Mouse (Mus musculus): Measurements from ENCODE around the gene Eif2b1. TPM values are rescaled to one million over a fixed set of nuclear protein-coding genes. Genes with fewer than 3 reads are reported as not detected.

The Eif2b1 gene
- 32.6 TPM for total RNA-seq (2023)

GRCm38 (mm10) chr5:124578633-124579317 lies at the start of gene Eif2b1, which contains the start of gene Gtf2h3:
Eif2b1 (minus strand) TSS chr5:124579131.
Gtf2h3 (plus strand) TSS chr5:124579140.

GRCm38 (mm10) chr5:124552558-124553307 lies 26.2 kb downstream of the Eif2b1 start, which contains the start of gene Ddx55:
Ddx55 (plus strand) TSS chr5:124552864.

GRCm38 (mm10) chr5:124540383-124540786 lies 38.5 kb downstream of the Eif2b1 start, which contains the start of gene Tmed2:
Tmed2 (plus strand) TSS chr5:124540695.

DNA sequence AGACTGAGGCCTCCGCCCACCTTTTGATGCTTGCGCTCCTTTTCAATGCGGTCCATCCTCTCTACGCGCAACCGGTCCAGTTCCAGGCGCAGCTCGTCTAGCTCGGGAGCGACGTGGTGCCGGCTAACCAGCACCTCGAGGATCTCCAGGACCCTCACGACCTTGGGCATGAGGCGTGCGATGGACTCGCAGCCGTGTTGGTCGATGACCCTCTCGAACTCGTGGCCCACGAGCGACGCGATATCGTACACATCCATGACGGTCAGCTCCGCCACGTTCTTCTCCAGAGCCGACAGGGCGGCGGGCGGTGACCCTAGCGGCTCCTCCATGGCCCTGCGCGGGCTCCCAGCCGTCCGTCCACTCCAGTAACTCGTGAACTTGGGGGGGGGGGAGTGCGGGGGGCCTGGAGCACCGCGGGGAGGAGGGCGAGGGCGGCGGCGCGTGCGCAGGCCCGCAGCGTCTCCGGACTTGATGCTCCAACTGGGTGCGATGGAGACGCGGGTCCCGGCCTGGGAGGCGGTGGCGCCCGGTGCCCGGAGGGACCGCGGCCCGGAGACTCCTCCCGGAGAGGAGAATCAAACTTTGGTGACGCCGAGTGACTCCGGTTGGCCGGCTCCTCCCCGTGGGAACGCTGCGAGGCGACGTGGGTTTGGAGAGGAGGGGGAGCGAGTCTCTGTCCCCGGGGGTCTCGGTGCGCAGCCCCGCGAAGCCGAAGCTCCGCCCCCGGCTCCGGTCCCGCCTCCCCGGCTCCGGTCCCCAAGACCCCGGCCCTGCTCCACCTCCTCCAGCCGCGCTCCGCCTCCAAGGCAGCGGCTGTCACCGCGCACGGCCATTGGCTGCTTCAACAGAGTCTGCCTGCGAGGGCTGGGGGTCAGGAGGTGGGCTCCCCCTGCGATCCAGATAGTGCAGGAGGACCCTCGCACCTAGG lies 48.0 kb downstream of the Eif2b1 start, which contains the start of gene Rilpl1:
TSS of gene Rilpl1 (minus strand) at position 737 of the 928 bp plus-strand sequence.

Other genes starting within 250 kb of the Eif2b1 start
- 60.5 TPM for gene Cdk2ap1, start 216.0 kb downstream of the Eif2b1 start, total RNA-seq (2023)
- 141 TPM for gene Sbno1, start 153.1 kb downstream of the Eif2b1 start, total RNA-seq (2023)
- gene Kmt5a, start 139.2 kb downstream of the Eif2b1 start, total RNA-seq (2023), result 42.9 TPM
- gene Rilpl2, start 100.8 kb downstream of the Eif2b1 start, total RNA-seq (2023), result 30.8 TPM
- gene Snrnp35, start 96.0 kb downstream of the Eif2b1 start, total RNA-seq (2023), result 15.2 TPM
- gene Rilpl1, start 47.7 kb downstream of the Eif2b1 start, total RNA-seq (2023), result 2.0 TPM
- 112 TPM for gene Tmed2, start 38.4 kb downstream of the Eif2b1 start, total RNA-seq (2023)
- 32.2 TPM for gene Ddx55, start 26.3 kb downstream of the Eif2b1 start, total RNA-seq (2023)
- gene Gtf2h3, start within 50 bp of the Eif2b1 start, total RNA-seq (2023), result 28.8 TPM
- 66.2 TPM for gene Atp6v0a2, start 49.4 kb upstream of the Eif2b1 start, total RNA-seq (2023)
- 0.15 TPM for gene Dnah10, start 146.0 kb upstream of the Eif2b1 start, total RNA-seq (2023)

Measured in CD8-positive naive resting alpha-beta T cell, adult 57 days (primary cell).